Mouse (Mus musculus) forebrain, embryonic 13.5 days (tissue): ENCODE measurements at regions not wholly inside any gene's neighbourhood (a gene's known extent, or its start where the extent isn't known, plus 50 kb on each side); places are given as distances from the start of the nearest gene placed in this dataset.
"Not testable (repeated sequence)": the region's sequence is repeated elsewhere in the genome, so short reads cannot be mapped to it uniquely, and the experiment has no call there.

ENCODE experiments used
- ATAC-seq: fragments of 200-750 bp; cut with Nextera tagmentation; 2 replicates; pipeline ENCODE4 v1.8.0; 2017
- H3K27ac ChIP-seq: fragments of 300-500 bp; sonication (generic); 2 replicates; pipeline ENCODE4 v1.5.1; 2015; ENCODE audit warnings: inconsistent platforms, mild to moderate bottlenecking, moderate library complexity
- H3K27me3 ChIP-seq: fragments of 300-500 bp; sonication (generic); 2 replicates; pipeline ENCODE4 v1.6.1; 2015; ENCODE audit warnings: mild to moderate bottlenecking, inconsistent platforms
- H3K36me3 ChIP-seq: fragments of 300-500 bp; sonication (generic); 2 replicates; pipeline ENCODE4 v1.6.1; 2015; ENCODE audit warnings: mild to moderate bottlenecking, inconsistent platforms; ENCODE audit not compliant: poor library complexity, severe bottlenecking
- H3K4me1 ChIP-seq: fragments of 300-500 bp; sonication (generic); 2 replicates; pipeline ENCODE4 v1.6.1; 2015; ENCODE audit warnings: inconsistent platforms
- H3K4me2 ChIP-seq: fragments of 300-500 bp; sonication (generic); 2 replicates; pipeline ENCODE4 v1.6.1; 2015; ENCODE audit warnings: inconsistent platforms, mild to moderate bottlenecking, moderate library complexity
- H3K4me3 ChIP-seq: fragments of 300-500 bp; sonication (generic); 2 replicates; pipeline ENCODE4 v1.5.1; 2015; ENCODE audit warnings: mild to moderate bottlenecking, inconsistent platforms
- H3K9ac ChIP-seq: fragments of 300-500 bp; sonication (generic); 2 replicates; pipeline ENCODE4 v1.6.1; 2015; ENCODE audit warnings: mild to moderate bottlenecking, inconsistent platforms
- H3K9me3 ChIP-seq: fragments of 300-500 bp; sonication (generic); replicated peaks from 2 replicates; pipeline ENCODE4 v1.6.1; 2016; ENCODE audit warnings: inconsistent platforms
- WGBS: fragments of 180-500 bp; shearing (Covaris S2); methylation state at CpG from one replicate; pipeline ENCODE4 v1.1.7; 2015; 5-methylcytosine and 5-hydroxymethylcytosine counted together

DNA sequence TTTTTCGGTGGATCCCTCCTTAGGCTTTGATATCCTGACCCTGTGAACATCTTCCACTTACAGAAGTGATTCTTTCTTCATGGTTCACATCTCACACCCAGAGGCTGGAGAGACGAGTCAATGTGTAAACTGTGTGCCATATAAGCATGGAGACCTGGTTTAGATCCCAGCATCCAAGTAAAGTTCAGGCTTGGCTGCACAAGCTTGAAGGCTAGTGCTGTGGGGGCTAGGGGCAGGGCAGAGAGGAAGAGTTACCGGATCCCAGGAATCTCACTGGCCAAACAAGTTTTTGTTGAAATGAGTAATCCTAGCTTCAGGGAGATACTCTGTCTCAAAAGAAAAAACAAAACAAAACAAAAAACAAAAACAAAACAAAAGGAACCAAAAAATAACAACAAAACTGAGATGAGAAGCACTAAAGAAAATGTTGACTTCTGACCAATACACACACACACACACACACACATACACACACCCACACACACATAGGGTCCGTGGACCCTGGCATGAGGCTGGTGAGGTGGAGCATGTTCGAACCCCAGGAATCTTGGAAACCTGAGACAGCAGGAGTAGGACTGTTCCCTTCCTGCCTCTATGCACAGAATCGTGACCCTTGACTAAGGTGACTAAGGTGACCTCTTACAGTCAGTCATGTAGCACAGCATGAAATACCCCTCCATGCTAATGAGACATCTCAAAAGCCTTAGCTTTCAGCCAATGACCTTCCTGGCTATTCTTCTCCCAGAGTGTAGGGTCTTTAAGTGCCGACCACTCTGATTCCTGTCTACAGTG is 55.2 kb downstream of the Gm12728 start:
- H3K27ac ChIP-seq: no peak overlapping the region
- 91% methylated on average over 7 of the region's 7 CpGs for WGBS
- no peaks in the 10 kb centered on the region for H3K4me1 ChIP-seq

GRCm38 (mm10) chr4:105845998-105846989 is 56.6 kb downstream of the Gm12728 start:
- not testable (repeated sequence) for H3K9me3 ChIP-seq, H3K4me3 ChIP-seq, H3K4me1 ChIP-seq, H3K27me3 ChIP-seq, H3K4me2 ChIP-seq, H3K36me3 ChIP-seq, H3K27ac ChIP-seq, ATAC-seq, H3K9ac ChIP-seq
- WGBS: 90% methylated on average over 3 of the region's 3 CpGs

More for the DNA sequence above, 55.2 kb downstream of the Gm12728 start:
- Histone ChIP-seq H3K9me3 (no peaks in the 10 kb centered on the region), H3K4me3 (no peak overlapping the region), H3K36me3 (no peaks in the 10 kb centered on the region), H3K9ac (no peak overlapping the region), H3K27me3 (no peaks in the 10 kb centered on the region), H3K4me2 (no peak overlapping the region)
- ATAC-seq: no peak

- H3K36me3 ChIP-seq: no peaks in the 10 kb centered on the region
- no peak overlapping the region for H3K4me3 ChIP-seq
- H3K27ac ChIP-seq: no peak overlapping the region
- no peak for ATAC-seq
- 0 out of 2 replicates have a peak, but pooled peaks cover 6% of the 10 kb centered on the region for H3K9me3 ChIP-seq
- no peaks in the 10 kb centered on the region for H3K27me3 ChIP-seq
- 95% methylated on average over 6 of the region's 6 CpGs for WGBS
- no peak overlapping the region for H3K9ac ChIP-seq
- H3K4me2 ChIP-seq: no peak overlapping the region
- no peaks in the 10 kb centered on the region for H3K4me1 ChIP-seq
These were observed 63.4 kb downstream of the Gm12728 start for GRCm38 (mm10) chr4:105853086-105853485.

GRCm38 (mm10) chr4:105859052-105859864 is 69.6 kb downstream of the Gm12728 start:
- Histone ChIP-seq H3K9ac (no peak overlapping the region), H3K9me3 (no peaks in the 10 kb centered on the region), H3K4me3 (no peak overlapping the region), H3K27me3 (no peaks in the 10 kb centered on the region), H3K27ac (no peak overlapping the region), H3K4me1 (no peaks in the 10 kb centered on the region), H3K36me3 (no peaks in the 10 kb centered on the region), H3K4me2 (no peak overlapping the region)
- 86% methylated on average over 15 of the region's 15 CpGs for WGBS
- ATAC-seq: no peak

DNA sequence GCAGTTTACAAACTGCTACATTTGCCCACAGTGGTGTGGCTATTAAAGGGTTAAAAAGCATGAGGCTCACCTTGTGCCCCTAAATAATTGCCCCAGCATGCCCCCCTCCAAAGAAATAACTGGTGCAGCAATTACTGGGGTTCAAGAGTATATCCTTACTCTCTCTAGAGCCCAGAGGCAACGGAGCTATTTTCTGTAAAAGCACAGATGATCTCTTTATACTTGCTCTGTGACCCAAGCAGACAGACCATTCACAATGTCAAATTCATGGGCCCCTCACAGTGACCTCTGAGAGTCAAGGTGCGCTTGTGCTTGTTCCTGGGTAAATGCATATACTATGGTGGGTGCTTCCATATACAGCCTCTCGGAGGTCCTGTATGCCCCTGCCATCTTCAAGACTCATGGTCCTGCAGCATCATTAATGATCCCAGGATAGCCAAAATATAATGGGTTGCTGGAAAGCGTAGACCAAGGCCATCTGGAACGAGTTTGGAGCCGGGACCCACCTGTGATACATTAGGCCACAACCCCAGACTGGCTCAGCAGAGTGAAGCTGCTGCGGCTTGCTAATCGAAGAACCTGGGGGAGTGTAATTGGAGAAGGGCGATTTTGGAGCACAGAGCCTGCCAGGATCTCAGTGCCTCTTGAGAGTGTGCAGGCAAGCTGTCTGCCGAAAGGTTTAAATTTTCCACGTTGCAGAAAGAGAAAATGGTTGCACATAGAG is 71.4 kb downstream of the Gm12728 start:
- no peaks in the 10 kb centered on the region for H3K36me3 ChIP-seq
- H3K9ac ChIP-seq: no peak overlapping the region
- H3K27me3 ChIP-seq: no peaks in the 10 kb centered on the region
- H3K4me2 ChIP-seq: no peak overlapping the region
- no peak overlapping the region for H3K27ac ChIP-seq
- H3K4me3 ChIP-seq: no peak overlapping the region
- H3K9me3 ChIP-seq: no peaks in the 10 kb centered on the region
- H3K4me1 ChIP-seq: no peaks in the 10 kb centered on the region
- 81% methylated on average over 11 of the region's 11 CpGs for WGBS
- no peak for ATAC-seq

GRCm38 (mm10) chr4:105861654-105862037 is 72.0 kb downstream of the Gm12728 start:
- H3K27me3 ChIP-seq: no peaks in the 10 kb centered on the region

GRCm38 (mm10) chr4:105870512-105870911 is 80.8 kb downstream of the Gm12728 start:
- H3K36me3 ChIP-seq: no peaks in the 10 kb centered on the region
- no peak for ATAC-seq
- WGBS: 87% methylated on average over 3 of the region's 3 CpGs

More at GRCm38 (mm10) chr4:105861654-105862037, 72.0 kb downstream of the Gm12728 start:
- H3K4me2 ChIP-seq: no peak overlapping the region
- no peaks in the 10 kb centered on the region for H3K4me1 ChIP-seq
- no peaks in the 10 kb centered on the region for H3K36me3 ChIP-seq
- no peak overlapping the region for H3K9ac ChIP-seq
- no peak for ATAC-seq
- no peaks in the 10 kb centered on the region for H3K9me3 ChIP-seq
- H3K4me3 ChIP-seq: no peak overlapping the region
- no peak overlapping the region for H3K27ac ChIP-seq

DNA sequence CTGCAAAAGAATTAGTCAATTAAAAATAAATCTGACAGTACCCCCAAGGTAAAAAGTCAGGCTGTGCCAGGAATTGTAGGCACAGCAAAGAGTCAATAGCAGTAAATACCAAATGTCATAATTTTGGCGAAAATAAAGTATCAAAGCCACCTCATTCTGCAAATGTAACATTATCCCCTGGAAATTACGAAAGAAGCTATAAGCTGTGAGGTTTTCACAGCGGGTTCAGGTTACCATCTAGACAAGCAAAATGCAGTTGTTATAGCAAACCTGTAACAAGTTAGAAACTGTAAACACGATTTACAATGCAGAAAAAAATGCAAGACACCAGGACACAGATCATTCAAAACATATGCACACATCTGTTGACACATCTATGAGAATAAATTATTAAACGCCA is 87.6 kb downstream of the Gm12728 start:
- Histone ChIP-seq H3K27me3 (no peaks in the 10 kb centered on the region), H3K36me3 (no peaks in the 10 kb centered on the region), H3K27ac (no peak overlapping the region), H3K4me3 (no peak overlapping the region), H3K9me3 (no peaks in the 10 kb centered on the region), H3K9ac (no peak overlapping the region), H3K4me2 (no peak overlapping the region), H3K4me1 (no peaks in the 10 kb centered on the region)
- 88% methylated on average over 5 of the region's 5 CpGs for WGBS
- no peak for ATAC-seq

More at GRCm38 (mm10) chr4:105870512-105870911, 80.8 kb downstream of the Gm12728 start:
- no peak overlapping the region for H3K4me2 ChIP-seq
- no peak overlapping the region for H3K9ac ChIP-seq
- H3K4me3 ChIP-seq: no peak overlapping the region
- no peaks in the 10 kb centered on the region for H3K9me3 ChIP-seq
- H3K27ac ChIP-seq: no peak overlapping the region
- H3K27me3 ChIP-seq: no peaks in the 10 kb centered on the region
- no peaks in the 10 kb centered on the region for H3K4me1 ChIP-seq

DNA sequence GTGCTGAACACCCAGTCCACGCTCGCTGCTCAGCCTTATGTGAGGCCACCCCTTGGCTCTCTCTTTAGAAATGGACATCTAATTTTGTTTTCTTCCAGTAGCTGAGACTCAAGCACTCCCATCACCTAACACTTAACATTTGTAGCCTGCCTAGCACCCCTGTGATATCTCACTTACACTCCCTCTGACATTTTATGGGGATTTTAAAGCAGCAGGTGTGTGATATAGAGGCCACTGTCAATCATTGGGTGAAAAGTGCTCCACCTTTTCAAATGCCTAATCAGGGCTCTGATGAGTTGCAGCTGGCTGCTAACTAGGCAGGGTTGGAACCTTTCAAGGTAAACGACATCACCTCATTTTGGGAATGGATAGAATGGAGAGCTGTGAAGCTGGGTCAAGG is 90.2 kb downstream of the Gm12728 start:
- WGBS: 75% methylated on average over 3 of the region's 3 CpGs
- Histone ChIP-seq H3K9me3 (no peaks in the 10 kb centered on the region), H3K4me2 (no peak overlapping the region), H3K27ac (no peak overlapping the region), H3K9ac (no peak overlapping the region), H3K4me1 (no peaks in the 10 kb centered on the region), H3K4me3 (no peak overlapping the region), H3K36me3 (no peaks in the 10 kb centered on the region), H3K27me3 (no peaks in the 10 kb centered on the region)
- no peak for ATAC-seq

- Histone ChIP-seq H3K36me3 (no peaks in the 10 kb centered on the region), H3K27ac (no peak overlapping the region), H3K4me3 (no peak overlapping the region), H3K27me3 (no peaks in the 10 kb centered on the region), H3K9me3 (no peaks in the 10 kb centered on the region), H3K4me2 (no peak overlapping the region), H3K4me1 (no peaks in the 10 kb centered on the region), H3K9ac (no peak overlapping the region)
- WGBS: 45% methylated on average over 3 of the region's 3 CpGs
- no peak for ATAC-seq
These were observed 95.1 kb downstream of the Gm12728 start for GRCm38 (mm10) chr4:105884791-105885190.

DNA sequence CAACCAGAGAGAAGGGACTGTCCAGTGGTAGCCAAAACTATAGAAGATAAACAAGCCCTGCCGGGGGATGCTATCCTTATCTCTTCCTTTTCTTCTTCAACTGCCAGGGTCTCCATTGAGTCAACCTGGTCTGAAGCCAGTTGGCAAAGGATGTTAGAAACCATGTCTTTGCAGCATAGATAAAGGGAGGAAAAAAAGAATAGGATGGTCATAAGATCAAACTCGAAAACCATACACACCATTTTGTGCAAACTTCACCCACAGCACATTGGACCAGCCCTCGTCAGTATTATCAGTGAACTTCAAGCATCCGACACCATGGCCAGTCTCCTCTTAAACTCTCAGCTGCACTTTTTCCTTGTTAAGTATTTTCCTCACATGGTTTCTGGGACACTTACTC is 101.8 kb downstream of the Gm12728 start:
- no peak for ATAC-seq
- Histone ChIP-seq H3K36me3 (no peaks in the 10 kb centered on the region), H3K9ac (no peak overlapping the region), H3K4me3 (no peak overlapping the region), H3K4me1 (no peaks in the 10 kb centered on the region), H3K27ac (no peak overlapping the region), H3K27me3 (no peaks in the 10 kb centered on the region), H3K9me3 (no peaks in the 10 kb centered on the region), H3K4me2 (no peak overlapping the region)
- WGBS: 85% methylated on average over 4 of the region's 4 CpGs
